Mouse (Mus musculus): ENCODE measurements at regions not wholly inside any gene's neighbourhood (a gene's known extent, or its start where the extent isn't known, plus 50 kb on each side); places are given as distances from the start of the nearest gene placed in this dataset.

- no peak for ATAC-seq (ENCODE audit: low FRiP score, low read depth)
- 83% methylated on average over 7 of the region's 7 CpGs for WGBS
- H3K27me3 ChIP-seq = no peaks in the 10 kb centered on the region
Measured at GRCm38 (mm10) chrX:42332906-42333305, 156.6 kb upstream of the Tex13c2 start.

DNA sequence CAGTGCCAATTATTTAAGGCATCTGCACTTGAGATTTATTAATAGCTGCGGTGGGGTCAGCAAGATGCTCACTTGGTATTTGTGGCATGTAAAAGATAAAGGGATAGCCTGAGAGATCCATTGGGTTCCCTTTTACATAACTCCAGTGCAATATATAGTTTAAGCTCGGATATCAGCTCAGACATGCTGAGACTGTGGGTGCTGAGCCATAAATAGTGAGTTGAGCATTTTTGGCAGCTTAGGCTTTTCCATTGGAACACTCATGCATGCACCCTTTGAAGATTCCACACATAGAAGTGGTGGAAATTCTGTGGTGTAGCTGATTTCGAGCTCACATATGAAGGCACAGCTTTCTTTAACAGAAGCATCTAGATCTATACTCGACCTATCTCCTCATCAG lies 155.9 kb upstream of the Tex13c2 start:
- no peaks in the 10 kb centered on the region for H3K9me3 ChIP-seq
- no peaks in the 10 kb centered on the region for H3K27me3 ChIP-seq
- H3K4me1 ChIP-seq = no peaks in the 10 kb centered on the region
- H3K4me2 ChIP-seq (replicated peaks) = no peak overlapping the region
- H3K27ac ChIP-seq (replicated peaks) = no peak overlapping the region
- no peaks in the 10 kb centered on the region for H3K36me3 ChIP-seq
- no peak for ATAC-seq (ENCODE audit: low FRiP score, low read depth)
- WGBS = 71% methylated on average over 4 of the region's 4 CpGs
- H3K9ac ChIP-seq (replicated peaks) = no peak overlapping the region
- H3K4me3 ChIP-seq = no peak overlapping the region

More at GRCm38 (mm10) chrX:42332906-42333305, 156.6 kb upstream of the Tex13c2 start:
- no peak overlapping the region for H3K4me2 ChIP-seq (replicated peaks)
- H3K9me3 ChIP-seq = no peaks in the 10 kb centered on the region
- H3K4me3 ChIP-seq = no peak overlapping the region
- H3K9ac ChIP-seq (replicated peaks) = no peak overlapping the region
- no peak overlapping the region for H3K27ac ChIP-seq (replicated peaks)
- H3K4me1 ChIP-seq = no peaks in the 10 kb centered on the region
- no peaks in the 10 kb centered on the region for H3K36me3 ChIP-seq

DNA sequence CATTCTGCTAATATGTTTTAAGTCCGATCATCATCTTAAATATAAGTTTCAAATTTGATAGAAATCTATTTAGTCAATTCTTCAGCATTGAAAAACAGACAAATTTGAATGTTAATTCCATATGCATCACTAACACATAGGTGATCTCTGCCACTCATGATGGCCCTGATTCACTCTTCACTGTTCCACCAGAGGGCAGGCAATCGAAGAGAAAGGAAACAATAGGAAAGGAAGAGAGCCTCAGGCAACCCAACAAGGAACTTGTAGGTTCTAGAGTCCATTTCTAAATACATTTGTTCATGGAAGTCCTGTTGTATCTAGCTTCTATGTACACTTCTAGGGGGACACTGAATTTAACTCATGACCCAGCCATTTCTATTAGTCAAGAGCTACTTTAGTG lies 154.7 kb upstream of the Tex13c2 start:
- H3K4me3 ChIP-seq = no peak overlapping the region
- H3K9ac ChIP-seq (replicated peaks) = no peak overlapping the region
- WGBS = 78% methylated on average over 2 of the region's 2 CpGs
- H3K9me3 ChIP-seq = no peaks in the 10 kb centered on the region
- H3K27ac ChIP-seq (replicated peaks) = no peak overlapping the region
- H3K27me3 ChIP-seq = no peaks in the 10 kb centered on the region
- no peak overlapping the region for H3K4me2 ChIP-seq (replicated peaks)
- ATAC-seq (ENCODE audit: low FRiP score, low read depth) = no peak
- no peaks in the 10 kb centered on the region for H3K4me1 ChIP-seq
- no peaks in the 10 kb centered on the region for H3K36me3 ChIP-seq

DNA sequence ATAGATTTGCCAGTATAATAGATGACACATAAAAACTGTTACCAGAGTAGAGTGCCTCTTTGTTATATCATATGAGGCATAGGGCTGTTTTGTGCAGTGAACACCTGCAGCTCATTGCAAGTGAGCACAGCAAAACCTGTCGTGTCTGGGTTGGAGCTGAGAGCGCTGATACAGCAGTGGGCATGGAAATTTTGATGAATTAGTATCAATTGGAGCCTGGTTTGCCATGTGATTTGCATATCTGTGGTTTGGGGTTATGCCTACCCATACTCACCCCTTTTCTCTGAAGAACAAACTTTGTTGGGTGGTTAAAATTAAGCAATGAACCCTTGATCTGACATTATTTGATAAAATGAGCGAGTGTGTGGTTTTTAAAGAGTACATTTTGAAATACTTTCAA lies 152.7 kb upstream of the Tex13c2 start:
- Histone ChIP-seq H3K9ac (replicated peaks) (no peak overlapping the region), H3K4me2 (replicated peaks) (no peak overlapping the region), H3K27ac (replicated peaks) (no peak overlapping the region), H3K4me3 (no peak overlapping the region), H3K36me3 (no peaks in the 10 kb centered on the region), H3K9me3 (no peaks in the 10 kb centered on the region), H3K27me3 (no peaks in the 10 kb centered on the region), H3K4me1 (no peaks in the 10 kb centered on the region)
- no peak for ATAC-seq (ENCODE audit: low FRiP score, low read depth)
- 86% methylated on average over 3 of the region's 3 CpGs for WGBS

GRCm38 (mm10) chrX:42342362-42342761 lies 147.1 kb upstream of the Tex13c2 start:
- ATAC-seq (ENCODE audit: low FRiP score, low read depth) = peak; percentile 69; the same call in 1 of the 2 replicates
- H3K4me2 ChIP-seq (replicated peaks) = no peak overlapping the region

GRCm38 (mm10) chrX:42342951-42343879 lies 146.3 kb upstream of the Tex13c2 start:
- H3K27ac ChIP-seq (replicated peaks) = peak overlapping the region; percentile 70
- no peaks in the 10 kb centered on the region for H3K27me3 ChIP-seq
- H3K4me3 ChIP-seq = no peak overlapping the region
- 15% methylated on average over 16 of the region's 16 CpGs for WGBS
- H3K9ac ChIP-seq (replicated peaks) = no peak overlapping the region
- no peaks in the 10 kb centered on the region for H3K9me3 ChIP-seq
- no peaks in the 10 kb centered on the region for H3K36me3 ChIP-seq
- H3K4me2 ChIP-seq (replicated peaks) = peak overlapping the region; percentile 15
- ATAC-seq (ENCODE audit: low FRiP score, low read depth) = peak; percentile 88
- peaks cover 8% of the 10 kb centered on the region for H3K4me1 ChIP-seq

More at GRCm38 (mm10) chrX:42342362-42342761, 147.1 kb upstream of the Tex13c2 start:
- Histone ChIP-seq H3K9ac (replicated peaks) (no peak overlapping the region), H3K36me3 (no peaks in the 10 kb centered on the region), H3K4me1 (peaks cover 8% of the 10 kb centered on the region), H3K4me3 (no peak overlapping the region), H3K27me3 (no peaks in the 10 kb centered on the region), H3K27ac (replicated peaks) (peak overlapping the region; percentile 70; the same call in 1 of the 2 replicates), H3K9me3 (no peaks in the 10 kb centered on the region)
- WGBS = 39% methylated on average over 7 of the region's 7 CpGs

- Histone ChIP-seq H3K36me3 (no peaks in the 10 kb centered on the region), H3K4me1 (no peaks in the 10 kb centered on the region; the same call in 1 of the 2 replicates), H3K4me3 (no peak overlapping the region), H3K4me2 (replicated peaks) (no peak overlapping the region), H3K27me3 (no peaks in the 10 kb centered on the region), H3K9me3 (no peaks in the 10 kb centered on the region), H3K27ac (replicated peaks) (no peak overlapping the region), H3K9ac (replicated peaks) (no peak overlapping the region)
- WGBS = 68% methylated on average over 5 of the region's 5 CpGs
- ATAC-seq (ENCODE audit: low FRiP score, low read depth) = peak; percentile 58; the same call in 1 of the 2 replicates
Measured at GRCm38 (mm10) chrX:42352610-42353254, 136.8 kb upstream of the Tex13c2 start.

GRCm38 (mm10) chrX:42359381-42360172 lies 129.9 kb upstream of the Tex13c2 start:
- Histone ChIP-seq H3K9me3 (no peaks in the 10 kb centered on the region), H3K4me2 (replicated peaks) (peak overlapping the region; percentile 45), H3K27me3 (no peaks in the 10 kb centered on the region), H3K9ac (replicated peaks) (no peak overlapping the region), H3K4me3 (no peak overlapping the region), H3K27ac (replicated peaks) (peak overlapping the region; percentile 60), H3K4me1 (0 out of 2 replicates have a peak, but pooled peaks cover 2% of the 10 kb centered on the region), H3K36me3 (no peaks in the 10 kb centered on the region)
- WGBS = 23% methylated on average over 10 of the region's 12 CpGs
- ATAC-seq (ENCODE audit: low FRiP score, low read depth) = peak; percentile 67

DNA sequence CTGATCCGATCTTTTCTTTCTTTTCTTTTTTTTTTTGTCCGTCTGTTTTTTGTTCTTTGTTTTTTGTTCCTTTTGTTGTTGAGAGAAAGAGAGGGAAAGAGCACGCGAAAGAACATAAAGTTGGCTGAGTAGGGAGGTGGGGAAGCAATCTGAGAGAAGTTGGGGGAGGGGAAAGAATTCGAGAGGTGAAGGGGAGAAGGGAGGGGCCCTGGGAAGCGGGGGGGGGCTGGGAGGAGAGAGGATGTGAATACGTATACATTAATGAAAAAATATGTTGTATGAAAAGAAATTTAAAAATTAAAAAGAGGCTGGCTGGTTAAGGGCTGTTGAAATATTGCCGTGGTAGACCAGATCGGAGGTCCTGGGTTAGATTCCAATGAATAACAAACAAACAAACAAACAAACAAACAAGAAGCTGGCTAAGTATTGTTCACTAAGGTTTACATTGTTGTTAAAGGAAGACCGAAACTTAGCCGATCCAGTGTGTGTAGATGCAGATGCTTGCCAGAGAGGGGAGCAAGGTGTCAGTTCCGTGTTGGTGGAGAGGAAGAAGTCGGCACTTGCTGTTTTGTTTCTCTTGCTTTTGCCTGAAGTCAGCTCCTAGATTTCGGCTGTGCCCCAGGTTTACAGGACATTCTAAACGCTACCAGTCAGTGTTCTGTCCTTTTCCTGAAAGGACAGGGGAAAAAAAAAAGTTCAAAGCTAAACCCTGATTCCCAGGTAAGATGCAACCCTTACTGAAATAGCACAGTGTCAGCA lies 129.1 kb upstream of the Tex13c2 start:
- Histone ChIP-seq H3K9ac (replicated peaks) (no peak overlapping the region), H3K9me3 (no peaks in the 10 kb centered on the region), H3K4me3 (peak overlapping the region; percentile 18), H3K27me3 (no peaks in the 10 kb centered on the region), H3K4me2 (replicated peaks) (peak overlapping the region; percentile 45), H3K36me3 (no peaks in the 10 kb centered on the region), H3K4me1 (0 out of 2 replicates have a peak, but pooled peaks cover 2% of the 10 kb centered on the region), H3K27ac (replicated peaks) (peak overlapping the region; percentile 60)
- WGBS = 19% methylated on average over 13 of the region's 15 CpGs
- no peak for ATAC-seq (ENCODE audit: low FRiP score, low read depth)

DNA sequence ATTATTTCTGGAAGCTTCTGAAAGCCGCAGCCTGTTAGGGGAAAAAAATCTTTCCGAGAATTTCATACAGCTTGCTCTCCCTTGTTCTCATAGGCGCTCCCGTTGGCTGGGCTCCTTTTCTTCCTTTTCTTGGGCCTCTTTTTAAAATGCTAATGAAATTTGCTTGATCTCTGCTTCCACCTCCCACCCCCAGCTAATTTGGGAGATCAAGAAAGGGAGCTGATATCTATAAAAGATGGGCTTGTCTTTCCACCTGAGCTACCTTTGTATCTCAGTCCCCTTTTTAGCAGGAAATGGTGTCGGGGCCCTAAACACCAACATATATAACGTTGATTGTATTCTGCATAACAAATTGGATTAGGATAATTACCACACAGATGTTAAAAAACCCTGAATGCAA lies 128.5 kb upstream of the Tex13c2 start:
- WGBS = 18% methylated on average over 6 of the region's 6 CpGs
- Histone ChIP-seq H3K4me1 (0 out of 2 replicates have a peak, but pooled peaks cover 2% of the 10 kb centered on the region), H3K4me3 (0 out of 2 replicates have a peak overlapping the region, but pooled peaks have one; percentile 3), H3K4me2 (replicated peaks) (peak overlapping the region; percentile 45), H3K9ac (replicated peaks) (no peak overlapping the region), H3K27me3 (no peaks in the 10 kb centered on the region), H3K9me3 (no peaks in the 10 kb centered on the region), H3K36me3 (no peaks in the 10 kb centered on the region), H3K27ac (replicated peaks) (peak overlapping the region; percentile 60)
- ATAC-seq (ENCODE audit: low FRiP score, low read depth) = no peak; the same call in 1 of the 2 replicates

Data from midbrain, embryonic 12.5 days (tissue).